Mouse (Mus musculus) neural tube, embryonic 14.5 days (tissue): ENCODE data around the gene Fkbp1a. TPM values are rescaled to one million over a fixed set of nuclear protein-coding genes. Genes with fewer than 3 reads are reported as not detected.

ENCODE experiments used
- ATAC-seq: fragments of 200-750 bp; cut with Nextera tagmentation; 2 replicates; pipeline ENCODE4 v1.8.0; 2017; ENCODE audit warnings: low read depth, mild to moderate bottlenecking, moderate TSS enrichment, moderate library complexity
- H3K27ac ChIP-seq: fragments of 300-500 bp; sonication (generic); 2 replicates; pipeline ENCODE4 v1.5.1; 2014; ENCODE audit warnings: low read depth, mild to moderate bottlenecking, control low read depth, low read length, moderate library complexity, mixed read lengths
- H3K27me3 ChIP-seq: fragments of 300-500 bp; sonication (generic); 2 replicates; pipeline ENCODE4 v1.6.1; 2014; ENCODE audit warnings: low read length; ENCODE audit not compliant: control insufficient read depth, insufficient read depth
- H3K36me3 ChIP-seq: fragments of 300-500 bp; sonication (generic); 2 replicates; pipeline ENCODE4 v1.6.1; 2014; ENCODE audit warnings: low read length, mixed read lengths; ENCODE audit not compliant: control insufficient read depth, insufficient read depth
- H3K4me1 ChIP-seq: fragments of 300-500 bp; sonication (generic); 2 replicates; pipeline ENCODE4 v1.6.1; 2014; ENCODE audit warnings: low read length; ENCODE audit not compliant: control insufficient read depth, insufficient read depth
- H3K4me2 ChIP-seq: fragments of 300-500 bp; sonication (generic); 2 replicates; pipeline ENCODE4 v1.6.1; 2014; ENCODE audit warnings: mild to moderate bottlenecking, low read depth, low read length, control low read depth
- H3K4me3 ChIP-seq: fragments of 300-500 bp; sonication (generic); 2 replicates; pipeline ENCODE4 v1.5.1; 2014; ENCODE audit warnings: low read depth, low read length, control low read depth, mixed read lengths
- H3K9ac ChIP-seq: fragments of 300-500 bp; sonication (generic); replicated peaks from 2 replicates; pipeline ENCODE4 v1.6.1; 2014; ENCODE audit warnings: low read depth, mild to moderate bottlenecking, control low read depth, low read length, mixed read lengths
- H3K9me3 ChIP-seq: fragments of 300-500 bp; sonication (generic); 2 replicates; pipeline ENCODE4 v1.6.1; 2016; ENCODE audit warnings: low read length; ENCODE audit not compliant: control insufficient read depth
- WGBS: fragments of 180-500 bp; shearing (Covaris S2); extraction: QIAGEN DNeasy Blood & Tissue Kit; methylation state at CpG from one replicate; pipeline ENCODE4 v1.1.7; 2014; 5-methylcytosine and 5-hydroxymethylcytosine counted together
- polyA plus RNA-seq: library from polyadenylated mRNA; unstranded; fragments of >200 nt; fragmentation: Nextera tagmentation; extraction: Ambion mirVana; gene quantifications from 2 replicates; pipeline ENCODE4 v1.2.1, GENCODE M21; 2014

The Fkbp1a gene
- polyA plus RNA-seq, 1 experiment from 2014 or later = 618 TPM

DNA sequence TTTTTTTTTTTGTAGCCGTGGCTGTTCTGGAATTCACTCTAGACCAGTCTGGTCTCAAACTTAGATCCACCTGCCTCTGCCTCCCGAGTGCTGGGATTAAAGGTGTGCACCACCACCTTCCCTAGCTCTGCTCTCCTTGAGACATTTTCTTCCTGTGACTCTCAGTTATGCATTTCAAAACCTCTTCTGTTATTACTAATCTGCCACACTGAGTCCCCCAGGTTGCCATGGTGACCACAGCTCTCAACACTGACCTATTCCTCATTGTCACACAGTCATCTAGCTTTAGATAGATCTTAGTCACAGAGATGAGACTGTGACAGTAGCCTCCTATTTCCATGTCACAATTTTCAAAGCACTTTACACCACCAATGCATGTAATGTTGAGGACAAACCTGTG, 27.2 kb downstream of the Fkbp1a start:
- H3K27ac ChIP-seq = no peak overlapping the region
- no peak overlapping the region for H3K4me3 ChIP-seq
- 78% methylated on average over 2 of the region's 2 CpGs for WGBS
- no peaks in the 10 kb centered on the region for H3K9me3 ChIP-seq
- no peaks in the 10 kb centered on the region for H3K4me1 ChIP-seq
- H3K9ac ChIP-seq = no peak overlapping the region
- no peak for ATAC-seq
- 0 out of 2 replicates have a peak, but pooled peaks cover 3% of the 10 kb centered on the region for H3K36me3 ChIP-seq
- no peak overlapping the region for H3K4me2 ChIP-seq
- H3K27me3 ChIP-seq = no peaks in the 10 kb centered on the region

DNA sequence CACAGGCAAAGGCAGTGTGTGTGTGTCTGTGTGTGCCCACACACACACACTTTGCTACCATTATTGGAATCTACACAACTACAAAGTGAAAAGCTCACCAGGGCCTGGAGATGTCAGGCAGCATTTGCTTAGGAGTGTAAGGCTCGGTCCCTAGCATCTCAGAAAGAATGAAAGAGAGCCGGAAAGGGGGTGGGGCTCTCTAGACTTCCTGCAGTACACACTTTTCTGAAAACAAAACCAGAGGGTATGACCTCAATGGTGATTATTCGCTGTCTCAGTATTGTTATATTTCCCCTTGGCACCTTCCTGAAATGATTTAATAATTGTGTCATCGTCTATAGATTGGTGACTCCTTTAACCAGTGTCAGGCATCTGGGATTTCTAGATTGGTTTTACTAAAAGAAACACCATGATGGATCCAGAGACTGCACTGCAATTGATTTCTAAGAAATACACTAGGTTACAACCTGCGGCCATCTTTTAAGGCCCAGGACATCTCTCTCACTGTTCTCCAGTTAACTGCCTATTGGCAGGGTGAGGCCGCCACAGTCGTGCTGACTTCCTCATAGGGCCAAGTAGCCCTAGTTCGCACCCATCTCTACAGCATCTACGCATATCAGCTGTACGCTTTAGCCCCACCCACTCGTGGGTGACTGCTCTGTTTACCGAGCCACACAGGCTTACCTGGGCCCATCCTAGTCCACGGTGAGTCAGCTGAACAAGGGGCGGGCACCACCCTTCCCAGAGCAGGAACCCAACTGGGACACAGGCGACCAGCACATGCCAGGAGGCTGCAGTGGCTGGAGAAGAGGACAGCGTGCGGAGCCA, 29.8 kb downstream of the Fkbp1a start, which contains the start of gene Sdcbp2:
Gene Sdcbp2 (plus strand): TSS at position 750 of the 828 bp plus-strand sequence.
- WGBS = 77% methylated on average over 17 of the region's 17 CpGs
- Histone ChIP-seq H3K27ac (no peak within 1 kb of the TSS), H3K9ac (no peak within 1 kb of the TSS), H3K9me3 (no peaks in the 10 kb centered on the region), H3K4me2 (no peak within 1 kb of the TSS), H3K27me3 (no peaks in the 10 kb centered on the region), H3K4me3 (no peak within 1 kb of the TSS), H3K36me3 (no peaks in the 10 kb centered on the region), H3K4me1 (peaks cover 10% of the 10 kb centered on the region; the same call in 1 of the 2 replicates)
- no peak for ATAC-seq

DNA sequence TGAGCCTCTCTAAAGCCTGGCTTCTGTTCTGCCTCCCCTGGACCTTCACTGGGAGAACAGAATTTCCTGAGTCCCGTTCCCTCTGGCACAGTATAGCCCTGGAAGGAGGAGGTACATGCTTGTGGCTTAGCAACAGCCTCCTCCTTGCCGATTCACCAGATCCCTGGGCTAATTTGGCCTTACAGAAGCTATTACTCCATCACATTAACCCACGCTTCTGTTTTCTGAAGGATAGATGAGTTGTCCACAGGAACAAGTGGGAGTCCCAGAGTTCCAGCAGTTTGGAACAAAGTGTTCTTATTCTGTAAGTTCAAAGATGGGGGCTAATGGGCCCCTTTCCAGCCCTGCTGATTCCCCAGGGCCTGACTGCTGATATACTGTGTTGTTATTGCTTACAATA, 31.4 kb downstream of the Fkbp1a start:
- Histone ChIP-seq H3K36me3 (no peaks in the 10 kb centered on the region), H3K27me3 (no peaks in the 10 kb centered on the region), H3K9me3 (no peaks in the 10 kb centered on the region), H3K4me1 (peaks cover 10% of the 10 kb centered on the region; the same call in 1 of the 2 replicates), H3K4me3 (no peak overlapping the region), H3K4me2 (no peak overlapping the region), H3K27ac (no peak overlapping the region), H3K9ac (no peak overlapping the region)
- WGBS = 50% methylated on average over 3 of the region's 3 CpGs
- no peak for ATAC-seq

DNA sequence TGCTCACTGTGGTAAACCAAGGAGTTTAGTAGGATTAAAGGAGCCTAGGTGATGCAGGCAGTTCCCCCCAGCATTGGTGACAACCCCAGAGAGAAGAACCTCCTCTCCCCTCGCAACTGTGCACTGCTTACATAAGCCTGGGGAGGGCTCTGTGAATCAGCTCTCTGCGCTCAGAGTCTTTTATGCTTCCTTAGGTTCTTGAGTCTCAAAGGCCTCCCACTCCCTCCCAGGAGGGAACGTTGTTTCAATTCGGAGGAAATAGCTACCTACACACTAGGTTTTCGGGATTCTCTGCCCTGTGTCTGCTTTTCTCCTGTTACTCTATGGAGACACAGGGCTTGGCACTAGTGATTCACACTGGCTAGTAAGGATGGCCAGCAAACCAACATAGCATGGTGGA, 32.3 kb downstream of the Fkbp1a start:
- Histone ChIP-seq H3K9me3 (no peaks in the 10 kb centered on the region), H3K9ac (no peak overlapping the region), H3K27ac (no peak overlapping the region), H3K27me3 (no peaks in the 10 kb centered on the region), H3K36me3 (no peaks in the 10 kb centered on the region), H3K4me3 (no peak overlapping the region), H3K4me1 (peaks cover 10% of the 10 kb centered on the region; the same call in 1 of the 2 replicates), H3K4me2 (no peak overlapping the region)
- WGBS = 60% methylated on average over 5 of the region's 5 CpGs
- ATAC-seq = no peak

DNA sequence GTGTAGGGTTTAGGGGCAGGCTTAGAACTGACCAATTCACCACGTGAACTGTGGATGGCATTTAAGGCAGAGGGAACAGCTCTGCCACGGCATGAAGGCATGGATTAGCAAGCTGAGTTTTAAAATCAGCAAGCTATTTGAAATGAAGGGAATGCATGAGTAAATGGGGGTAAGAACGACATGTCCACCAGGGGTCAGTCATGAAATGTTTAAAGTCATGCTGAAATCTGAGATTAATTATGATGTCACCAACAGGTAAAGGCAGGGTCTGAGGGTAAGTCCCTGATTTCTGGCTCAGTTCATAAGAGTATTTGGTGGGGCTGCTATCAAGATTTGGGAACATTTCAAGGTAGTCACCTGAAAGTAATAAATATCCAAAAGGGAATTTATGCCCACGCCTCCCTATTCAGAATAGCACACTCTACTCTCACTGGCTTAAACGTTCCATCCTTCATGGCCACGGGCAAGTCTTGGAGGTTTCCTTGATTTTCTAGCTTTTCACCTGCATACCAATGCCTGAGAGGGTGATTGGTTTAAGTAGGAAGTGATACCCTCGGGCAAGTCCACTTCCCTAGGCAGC, 32.9 kb downstream of the Fkbp1a start:
- Histone ChIP-seq H3K27ac (peak overlapping the region; percentile 92), H3K9me3 (no peaks in the 10 kb centered on the region), H3K9ac (peak overlapping the region; percentile 54), H3K27me3 (no peaks in the 10 kb centered on the region), H3K4me2 (peak overlapping the region; percentile 91), H3K4me3 (peak overlapping the region; percentile 47), H3K4me1 (peaks cover 10% of the 10 kb centered on the region; the same call in 1 of the 2 replicates), H3K36me3 (no peaks in the 10 kb centered on the region)
- 21% methylated on average over 7 of the region's 7 CpGs for WGBS
- peak; percentile 3; the same call in 1 of the 2 replicates for ATAC-seq

DNA sequence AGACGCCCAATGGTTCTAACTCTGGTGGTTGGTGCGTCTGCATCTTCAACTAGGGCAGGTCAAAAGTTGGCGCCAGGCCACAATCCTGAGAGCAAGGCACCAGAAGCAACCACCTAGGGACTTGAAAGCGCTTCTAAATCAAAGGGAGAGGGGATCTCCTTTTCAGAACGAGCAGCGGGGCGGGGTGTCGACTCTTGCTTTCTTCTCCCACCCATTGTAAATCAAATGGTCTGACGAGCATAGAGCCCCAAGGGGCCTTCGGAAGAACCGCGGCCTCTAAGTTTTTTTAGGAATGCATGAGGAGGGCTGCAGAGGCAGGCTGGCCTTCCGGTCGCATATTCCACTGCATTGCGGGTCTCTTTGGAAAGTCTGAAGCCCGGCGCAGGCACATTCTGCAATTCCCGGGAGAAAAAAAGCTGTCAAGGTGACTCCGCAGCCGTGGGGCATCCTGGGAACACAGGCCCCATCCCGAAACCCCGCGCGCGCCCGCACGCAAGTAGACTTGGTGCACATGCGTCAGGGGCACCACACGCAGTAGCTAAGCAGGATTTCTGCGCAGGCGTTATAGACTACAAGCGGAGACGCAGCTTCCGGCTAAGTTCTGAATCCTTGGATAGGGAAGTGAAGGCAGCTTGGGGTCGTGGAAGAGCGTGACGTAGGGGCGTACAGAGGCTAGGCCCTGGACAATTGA, 33.6 kb downstream of the Fkbp1a start:
- Histone ChIP-seq H3K4me3 (peak overlapping the region; percentile 47), H3K9me3 (no peaks in the 10 kb centered on the region), H3K27me3 (no peaks in the 10 kb centered on the region), H3K9ac (peak overlapping the region; percentile 54), H3K27ac (peak overlapping the region; percentile 92), H3K4me1 (peaks cover 10% of the 10 kb centered on the region; the same call in 1 of the 2 replicates), H3K36me3 (no peaks in the 10 kb centered on the region), H3K4me2 (peak overlapping the region; percentile 91)
- peak; percentile 97 for ATAC-seq
- under 1% methylated on average over 38 of the region's 38 CpGs for WGBS

DNA sequence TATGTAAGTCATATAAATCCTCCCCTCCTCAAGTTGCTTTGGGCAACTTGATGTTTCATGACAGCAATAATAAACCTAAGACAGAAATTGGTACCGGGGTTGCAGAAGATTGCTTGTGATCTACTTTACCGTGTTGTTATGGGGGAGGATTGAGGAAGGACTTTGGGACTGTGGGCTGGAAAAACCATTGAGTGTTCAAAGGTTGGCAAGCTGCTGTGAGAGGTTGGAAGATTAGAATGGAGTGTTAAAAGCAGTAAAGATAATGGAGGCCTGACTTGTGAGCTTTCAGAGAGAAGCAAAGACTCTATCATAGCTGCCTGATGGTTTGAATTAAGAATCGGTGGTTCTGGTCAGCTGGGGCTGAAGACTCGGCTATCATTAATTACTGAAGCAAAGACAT, 36.9 kb downstream of the Fkbp1a start:
- no peaks in the 10 kb centered on the region for H3K36me3 ChIP-seq
- H3K27me3 ChIP-seq = no peaks in the 10 kb centered on the region
- H3K4me3 ChIP-seq = no peak overlapping the region
- no peak overlapping the region for H3K9ac ChIP-seq
- no peak overlapping the region for H3K27ac ChIP-seq
- WGBS = 90% methylated on average over 4 of the region's 4 CpGs
- H3K9me3 ChIP-seq = no peaks in the 10 kb centered on the region
- H3K4me2 ChIP-seq = no peak overlapping the region
- no peak for ATAC-seq
- peaks cover 10% of the 10 kb centered on the region; the same call in 1 of the 2 replicates for H3K4me1 ChIP-seq

DNA sequence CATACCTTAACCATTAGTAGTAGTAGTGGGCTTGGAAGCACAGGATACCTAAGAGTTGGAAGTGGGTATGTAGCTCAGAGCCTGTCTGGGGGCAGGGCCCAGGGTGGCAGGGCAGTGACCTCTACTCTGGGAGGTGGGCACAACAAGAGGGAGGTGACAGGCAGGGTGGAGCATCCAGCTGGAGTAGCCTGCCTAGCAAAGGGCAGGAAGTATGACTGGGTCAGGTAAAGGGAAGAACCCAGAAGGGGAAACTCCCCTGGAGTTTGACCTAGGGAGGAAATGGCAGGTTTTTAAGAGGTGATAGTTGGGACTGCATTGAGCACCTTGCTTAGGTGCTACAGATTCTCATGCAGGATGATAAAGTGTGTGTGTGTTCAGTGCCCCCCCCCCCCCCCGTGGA, 38.7 kb downstream of the Fkbp1a start:
- Histone ChIP-seq H3K4me3 (no peak overlapping the region), H3K9ac (no peak overlapping the region), H3K4me1 (peaks cover 5% of the 10 kb centered on the region; the same call in 1 of the 2 replicates), H3K4me2 (no peak overlapping the region), H3K27me3 (no peaks in the 10 kb centered on the region), H3K9me3 (no peaks in the 10 kb centered on the region), H3K36me3 (no peaks in the 10 kb centered on the region), H3K27ac (no peak overlapping the region)
- no peak for ATAC-seq
- WGBS = 50% methylated on average over 1 of the region's 1 CpGs
